Mouse (Mus musculus): Measurements from ENCODE around the gene Rab31. TPM values are rescaled to one million over a fixed set of nuclear protein-coding genes. Genes with fewer than 3 reads are reported as not detected.
A peak's percentile ranks its signal among the peaks of the same experiment; 100 is the strongest.

The Rab31 gene
- total RNA-seq, 2 experiments from 2014 or later, result 25.7 to 28.7 TPM

DNA sequence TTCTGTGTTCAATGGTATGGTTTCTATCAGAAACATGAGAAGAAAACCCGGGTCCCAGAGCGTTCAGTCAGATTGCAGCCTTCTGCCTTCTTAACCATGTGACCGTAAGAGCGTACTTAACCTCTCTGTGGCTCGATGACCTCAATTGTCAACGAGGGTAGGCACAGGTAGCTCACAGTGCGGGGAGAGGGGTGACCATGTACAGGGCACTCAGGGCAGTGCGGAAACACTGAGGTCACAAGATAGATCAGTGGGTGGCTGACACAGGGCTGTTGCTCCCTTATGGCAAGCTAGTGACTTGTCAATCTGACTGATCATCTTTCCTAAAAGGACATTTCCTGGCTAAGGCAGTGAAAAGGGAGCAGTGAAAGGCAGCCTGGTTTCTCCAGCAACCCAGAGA lies 58.5 kb downstream of the Rab31 start:
- no peak for DNase-seq
- intact Hi-C loops (cut with DNase I), result no loop called here

DNA sequence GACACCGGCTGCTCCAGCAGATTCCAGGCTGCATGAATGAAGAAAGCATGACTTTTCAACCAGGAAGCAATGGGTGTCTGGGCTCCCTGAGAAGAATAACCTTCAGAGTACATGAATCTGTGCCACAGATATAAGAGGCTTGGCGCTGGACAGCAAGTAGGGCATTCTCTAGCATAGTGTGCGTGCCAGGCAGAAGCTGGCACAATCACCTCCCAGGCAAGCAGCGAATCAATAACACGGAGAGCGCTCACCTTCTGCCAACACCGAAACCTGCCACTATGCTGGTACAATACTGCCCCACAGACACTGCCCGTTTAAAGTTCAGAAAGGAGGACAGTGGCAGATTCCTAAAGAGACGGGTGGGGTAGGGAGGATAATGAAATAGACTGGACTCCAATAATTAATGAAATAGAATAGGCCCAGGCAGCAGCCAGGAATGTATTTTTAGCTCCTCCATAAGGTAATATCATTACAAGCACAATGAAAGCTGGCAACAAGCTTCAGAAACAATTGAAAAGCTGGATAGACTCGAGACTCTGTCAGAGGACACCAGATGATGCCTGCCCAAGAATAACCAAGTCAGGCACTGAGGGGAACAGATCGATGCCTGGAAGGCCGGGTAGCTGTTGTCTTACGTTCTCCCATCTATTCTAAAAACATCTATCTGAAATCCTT lies 59.6 kb downstream of the Rab31 start:
- DNase-seq, result peak; percentile 30 to 59
- intact Hi-C loops (cut with DNase I), result no loop called here

DNA sequence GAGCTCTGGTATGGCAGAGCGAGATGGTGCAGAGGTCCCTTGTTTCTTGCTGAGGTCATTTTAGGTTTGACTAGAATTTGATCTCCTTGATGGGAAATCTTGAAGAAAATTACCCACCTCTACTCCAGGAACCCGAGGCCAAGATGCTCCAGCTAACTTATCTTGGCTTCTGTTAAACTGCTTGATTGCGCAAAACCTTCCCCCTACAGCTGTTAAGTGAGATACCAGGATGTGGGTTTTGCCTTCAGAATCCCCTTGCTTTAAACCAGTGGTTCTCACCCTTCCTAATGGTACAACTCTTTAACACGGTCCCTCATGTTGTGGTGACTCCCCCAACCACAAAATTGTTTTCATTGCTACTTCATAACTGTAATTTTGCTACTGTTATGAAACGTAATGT lies 60.8 kb downstream of the Rab31 start:
- no peak for DNase-seq
- intact Hi-C loops (cut with DNase I), result loop anchor here (2.0 kb wide), 1 partner anchor 71 kb away; the partner anchor contains the start of gene Ppp4r1

DNA sequence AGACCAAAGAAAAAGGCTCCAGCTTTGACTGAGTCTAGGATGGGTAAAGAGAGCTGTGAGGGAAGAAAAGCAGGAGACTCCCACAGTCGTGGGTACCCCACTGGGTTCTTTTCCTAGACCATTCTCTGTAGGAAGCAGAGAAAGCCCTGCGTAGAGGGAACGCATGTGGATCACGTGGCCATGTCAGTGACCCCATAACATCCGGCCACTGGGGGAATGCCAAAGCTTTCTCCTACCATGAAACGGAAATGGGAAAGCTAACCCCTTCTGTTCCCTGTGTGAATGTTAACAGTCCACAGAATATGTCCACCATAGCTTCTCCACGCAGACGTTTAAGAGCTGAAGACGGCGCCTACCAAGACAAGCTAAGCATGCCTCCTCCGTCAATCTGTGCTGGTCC lies 62.0 kb downstream of the Rab31 start:
- no peak for DNase-seq
- intact Hi-C loops (cut with DNase I), result loop anchor here (2.0 kb wide), 1 partner anchor 72 kb away; the partner anchor contains the start of gene Ppp4r1

DNA sequence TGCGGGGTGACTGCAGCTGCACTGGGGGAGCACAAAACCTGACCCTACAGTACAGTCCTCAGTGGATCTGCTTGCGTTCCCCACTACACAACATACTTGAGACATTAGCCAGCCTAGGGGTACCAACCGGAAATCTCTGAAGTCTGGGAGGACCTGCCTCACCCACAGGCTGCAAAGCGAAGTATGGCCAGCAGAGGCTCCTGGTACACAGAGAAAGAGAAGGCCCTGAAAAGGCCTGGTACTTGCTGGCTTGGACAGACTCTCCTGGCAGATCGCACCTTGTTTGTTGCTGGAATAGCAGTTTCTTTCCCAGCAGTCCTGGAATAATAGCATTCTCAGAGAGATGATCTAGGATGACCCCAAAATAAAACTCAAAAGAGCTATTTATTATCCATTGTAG lies 66.3 kb downstream of the Rab31 start:
- peak; percentile 70 to 82 for DNase-seq
- intact Hi-C loops (cut with DNase I), result loop anchor here (5.0 to 10.0 kb wide), 2 partner anchors 66 to 399 kb away; partner anchors contain the start of genes Ndufv2 and Rab31

DNA sequence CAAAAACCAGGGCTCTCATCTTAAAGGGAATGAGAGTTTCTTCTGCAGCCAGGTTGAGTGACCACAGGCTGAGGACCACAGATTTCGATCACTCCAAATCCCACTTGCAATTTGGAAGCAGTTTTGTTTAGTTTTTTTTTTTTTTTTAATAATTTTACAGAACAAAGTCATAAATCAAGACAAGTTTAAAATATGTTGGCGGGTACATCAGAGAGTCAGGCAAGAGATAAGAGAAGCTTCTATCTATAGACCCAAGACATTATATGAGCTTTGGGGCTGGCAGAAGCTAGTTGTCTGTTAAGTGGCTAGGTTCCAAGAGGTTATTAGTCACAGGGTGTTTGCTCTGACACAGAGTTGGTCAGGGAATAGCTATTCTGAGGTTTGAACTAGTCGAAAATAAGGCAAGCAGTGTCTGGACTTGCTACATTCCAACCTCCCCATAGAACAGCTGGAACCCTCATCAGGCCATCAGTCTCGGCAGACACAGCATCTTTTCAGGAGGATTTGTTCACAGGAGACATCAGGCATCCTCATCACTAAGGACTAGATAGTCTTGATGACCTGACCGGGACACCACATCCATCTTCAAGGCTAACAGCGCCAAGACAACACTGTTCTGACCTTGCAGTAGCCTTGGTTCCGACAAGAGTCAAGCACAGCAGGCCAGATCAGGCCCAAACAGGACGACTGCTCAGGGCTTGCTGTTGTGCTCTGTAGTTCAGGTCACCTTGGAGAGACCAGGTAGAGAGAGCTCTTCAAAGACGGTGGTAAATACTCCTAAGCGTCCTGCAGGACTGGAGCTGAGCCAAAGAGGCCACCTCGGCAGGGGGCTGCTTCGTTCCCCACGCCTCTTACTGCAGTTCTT lies 68.8 kb downstream of the Rab31 start:
- intact Hi-C loops (cut with DNase I), result loop anchor here (10.0 kb wide), 1 partner anchor 401 kb away; the partner anchor contains the start of gene Ndufv2
- no peak for DNase-seq

DNA sequence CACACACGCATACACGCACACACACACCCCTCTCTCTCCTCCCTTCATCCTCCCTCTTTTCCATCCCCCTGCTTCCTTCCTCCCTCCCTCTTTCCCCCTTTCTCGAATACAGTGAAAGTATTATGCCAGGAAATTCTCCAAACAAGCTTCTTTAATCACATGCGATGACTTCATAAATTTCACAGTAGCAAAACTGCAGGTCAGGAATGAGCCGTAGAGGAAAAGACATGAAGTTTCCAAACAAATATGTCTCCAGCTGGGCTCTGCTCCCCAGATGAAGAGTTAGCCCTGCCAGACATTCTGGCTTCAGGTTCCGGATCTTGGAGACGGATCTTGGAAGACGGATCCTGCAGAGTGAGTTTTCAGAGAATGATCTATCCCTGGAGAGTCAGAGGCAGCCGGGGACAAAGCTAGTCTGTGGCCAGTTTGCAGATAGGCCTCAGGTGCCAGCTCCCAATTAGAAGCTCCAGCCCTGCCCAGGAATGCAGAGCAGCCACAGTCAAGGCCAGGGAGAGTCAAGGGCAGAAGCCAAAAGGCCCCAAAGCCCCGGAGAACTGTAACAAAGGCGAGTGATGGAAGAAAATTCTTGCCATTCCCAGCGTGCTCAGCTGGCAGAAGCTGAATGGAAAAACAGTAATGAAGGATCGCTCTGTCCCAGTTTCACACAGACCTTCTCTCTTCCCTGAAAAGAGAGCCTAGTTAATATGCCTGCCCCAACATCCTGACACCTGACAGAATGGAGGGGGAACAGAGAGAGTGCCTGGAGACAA lies 70.6 kb downstream of the Rab31 start:
- intact Hi-C loops (cut with DNase I), result loop anchor here (10.0 kb wide), 1 partner anchor 403 kb away; the partner anchor contains the start of gene Ndufv2
- peak; percentile 72 to 83 for DNase-seq

DNA sequence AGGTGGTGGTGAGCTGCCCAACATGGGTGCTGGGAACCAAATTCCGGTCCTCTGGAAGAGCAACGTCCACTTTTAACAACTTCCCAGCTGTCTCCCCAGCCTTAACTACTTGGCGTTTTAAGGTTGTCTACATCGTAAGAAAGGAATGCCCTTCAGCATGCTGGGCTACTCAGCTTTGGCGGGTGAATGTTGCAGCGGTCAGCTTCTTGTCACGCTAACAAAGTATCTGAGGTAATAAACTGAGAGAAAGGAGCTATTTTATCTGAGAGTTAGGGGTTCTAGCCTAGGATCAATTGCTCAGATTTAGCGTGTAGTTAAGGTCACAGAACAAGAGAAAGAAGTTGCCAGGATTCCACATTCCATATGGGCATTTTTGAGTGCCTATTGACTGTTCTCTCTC lies 71.2 kb downstream of the Rab31 start:
- intact Hi-C loops (cut with DNase I), result loop anchor here (10.0 kb wide), 1 partner anchor 403 kb away; the partner anchor contains the start of gene Ndufv2
- no peak for DNase-seq

DNA sequence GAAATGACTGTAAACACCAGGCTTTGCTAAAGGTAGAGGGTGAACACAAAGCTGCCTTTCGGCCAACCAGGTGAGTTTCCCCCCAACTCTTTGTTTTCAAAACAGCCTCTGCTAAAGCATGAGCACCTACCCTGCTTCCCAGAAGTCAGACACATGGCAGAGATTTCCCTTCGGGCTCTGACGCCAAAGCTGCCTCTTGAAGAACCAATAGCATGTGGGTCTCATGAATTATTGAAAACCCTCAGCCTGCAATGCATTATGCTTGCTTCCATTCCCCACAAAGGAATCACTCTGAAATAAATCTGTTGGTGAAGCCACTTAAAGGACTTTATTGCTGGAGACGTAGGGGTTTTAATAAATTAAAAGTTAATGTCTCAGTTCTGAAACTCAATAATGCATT lies 72.5 kb downstream of the Rab31 start:
- intact Hi-C loops (cut with DNase I), result loop anchor here (10.0 kb wide), 1 partner anchor 405 kb away; the partner anchor contains the start of gene Ndufv2
- DNase-seq, result no peak

DNA sequence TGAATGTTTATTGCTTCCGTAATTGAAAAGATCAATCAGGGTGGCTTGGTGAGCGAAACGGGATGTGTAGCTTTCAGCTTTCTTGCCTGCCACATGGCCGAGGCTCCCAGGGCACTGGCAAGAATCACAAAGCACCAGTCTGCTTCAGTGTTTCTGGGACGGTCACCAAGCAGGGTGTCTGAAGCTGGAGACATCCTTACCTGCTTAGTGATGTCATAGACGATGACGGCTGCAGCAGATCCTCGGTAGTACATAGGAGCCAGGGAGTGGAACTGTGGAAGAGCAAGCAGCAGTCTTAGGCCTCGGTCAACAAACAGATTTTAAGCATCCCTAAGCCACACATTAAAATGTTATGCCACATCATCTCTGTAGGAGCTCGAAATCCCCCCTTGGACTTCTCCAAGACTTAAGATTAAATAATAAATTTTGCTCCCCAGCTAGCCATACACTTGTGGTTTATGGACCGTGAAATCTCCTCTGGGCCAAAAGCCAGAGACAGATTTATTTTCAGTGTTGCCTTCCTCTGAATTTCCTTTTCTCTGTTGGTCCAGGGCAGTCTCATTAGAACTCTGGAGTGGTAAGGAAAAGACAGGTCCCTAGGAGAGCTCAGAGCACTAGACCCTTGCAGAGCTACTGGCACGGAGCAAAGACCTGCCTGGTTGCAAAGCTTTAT lies 74.6 kb downstream of the Rab31 start:
- DNase-seq, result no peak
- intact Hi-C loops (cut with DNase I), result no loop called here

DNA sequence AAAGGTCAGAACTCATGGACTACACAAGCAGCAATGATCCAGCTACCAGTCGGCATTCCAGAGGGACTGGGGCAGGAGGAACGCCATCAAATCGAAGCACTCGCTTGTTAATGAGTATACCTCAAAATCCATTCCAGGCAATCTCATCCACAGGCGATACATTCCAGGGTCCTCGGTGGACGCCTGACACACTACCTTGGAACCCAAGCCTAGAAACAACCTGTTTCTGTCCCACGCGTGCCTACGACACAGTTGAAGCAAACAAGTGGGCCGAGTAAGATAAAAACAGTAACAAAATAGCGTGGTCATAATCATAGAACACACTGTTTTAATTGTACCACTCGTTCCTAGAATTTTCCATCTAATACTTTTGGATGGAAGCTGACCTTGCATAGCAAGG lies 75.6 kb downstream of the Rab31 start:
- intact Hi-C loops (cut with DNase I), result no loop called here
- DNase-seq, result no peak

DNA sequence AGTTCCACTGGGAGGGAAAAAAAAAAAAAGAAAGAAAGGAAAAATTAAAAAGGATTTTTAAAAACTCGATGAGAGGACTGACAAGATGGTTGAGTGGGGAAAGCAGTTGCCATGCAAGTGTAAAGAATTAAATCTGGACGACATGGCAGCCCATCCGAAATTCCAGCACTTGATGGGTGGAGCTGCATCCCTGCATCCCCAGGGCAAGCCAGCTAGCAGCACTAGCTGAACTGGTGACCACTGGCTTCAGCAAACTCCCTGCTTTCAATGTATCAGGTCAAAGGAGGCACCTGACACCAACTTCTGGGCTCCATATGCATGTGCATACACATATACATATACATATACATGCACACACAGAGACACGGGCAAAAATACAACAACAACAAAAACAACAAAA lies 80.3 kb downstream of the Rab31 start:
- intact Hi-C loops (cut with DNase I), result no loop called here
- DNase-seq, result no peak

DNA sequence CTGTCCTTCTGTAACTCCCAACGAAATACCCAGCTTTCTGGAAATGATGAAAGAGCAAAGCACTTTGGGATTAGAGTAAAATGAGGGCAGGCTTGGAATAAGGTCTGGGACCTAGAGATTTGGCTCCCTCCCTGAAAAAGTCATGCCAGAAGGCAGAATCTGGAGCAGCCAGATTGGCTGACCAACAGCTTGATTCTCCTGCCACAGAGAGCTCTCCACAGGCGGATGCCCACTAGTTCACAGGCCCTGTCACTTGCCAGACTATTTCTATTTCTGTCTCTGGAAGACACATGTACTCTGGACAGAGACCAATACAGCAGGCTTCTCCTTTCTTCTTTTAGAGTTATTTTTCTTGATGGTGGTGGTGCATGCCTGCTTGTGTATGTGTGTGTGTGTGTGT lies 88.8 kb downstream of the Rab31 start:
- peak in 1 of 2 experiments; percentile 63 for DNase-seq
- intact Hi-C loops (cut with DNase I), result no loop called here

DNA sequence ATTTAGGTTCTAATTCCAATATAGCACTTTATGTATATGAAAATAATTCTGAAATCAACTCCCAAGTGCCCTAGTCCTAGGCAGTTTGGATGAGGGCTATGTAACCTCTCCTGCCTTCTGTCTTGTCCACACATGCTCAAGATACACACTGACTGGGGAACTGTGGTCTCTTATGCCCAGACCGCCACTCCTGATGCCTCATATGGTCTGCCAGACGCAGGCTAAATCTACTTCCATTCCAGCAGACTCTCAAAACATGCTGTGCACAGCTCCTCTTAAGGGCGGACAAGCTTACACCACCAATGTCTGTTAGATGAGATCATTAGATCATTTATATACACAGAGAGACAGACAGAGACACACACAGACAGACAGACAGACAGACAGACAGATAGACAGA lies 89.2 kb downstream of the Rab31 start:
- DNase-seq, result no peak

DNA sequence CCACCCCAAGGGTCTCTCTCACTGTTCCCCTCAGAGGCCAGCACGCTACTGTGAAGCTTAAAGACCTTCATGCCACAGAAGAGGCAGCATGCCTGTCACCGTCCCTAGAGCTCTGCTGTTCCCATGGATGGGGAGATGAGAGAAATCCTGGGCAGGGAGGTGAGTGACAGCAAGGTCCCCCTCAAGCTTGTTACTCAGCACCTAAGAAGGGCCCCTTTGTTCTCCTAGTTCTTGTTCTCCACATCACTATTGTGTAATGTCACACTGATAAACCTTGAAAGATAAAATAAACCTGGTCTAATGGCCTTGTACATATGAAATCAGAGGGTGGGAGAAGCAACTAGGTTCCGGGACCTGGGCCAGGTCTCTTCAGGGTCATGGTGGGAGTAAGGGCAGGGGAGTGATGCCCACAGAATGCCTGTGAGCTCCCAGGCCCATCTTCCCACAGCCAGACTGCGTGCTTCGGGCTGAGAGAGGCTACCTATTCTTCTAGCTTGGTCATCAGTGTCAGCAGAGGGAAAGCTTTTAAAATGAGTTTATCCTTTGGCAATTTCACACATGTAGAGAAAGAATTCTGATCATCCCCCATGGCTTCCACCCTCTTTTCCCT lies 90.4 kb downstream of the Rab31 start:
- DNase-seq, result no peak
- intact Hi-C loops (cut with DNase I), result no loop called here

More for the DNA sequence above, 89.2 kb downstream of the Rab31 start:
- intact Hi-C loops (cut with DNase I), result no loop called here

DNA sequence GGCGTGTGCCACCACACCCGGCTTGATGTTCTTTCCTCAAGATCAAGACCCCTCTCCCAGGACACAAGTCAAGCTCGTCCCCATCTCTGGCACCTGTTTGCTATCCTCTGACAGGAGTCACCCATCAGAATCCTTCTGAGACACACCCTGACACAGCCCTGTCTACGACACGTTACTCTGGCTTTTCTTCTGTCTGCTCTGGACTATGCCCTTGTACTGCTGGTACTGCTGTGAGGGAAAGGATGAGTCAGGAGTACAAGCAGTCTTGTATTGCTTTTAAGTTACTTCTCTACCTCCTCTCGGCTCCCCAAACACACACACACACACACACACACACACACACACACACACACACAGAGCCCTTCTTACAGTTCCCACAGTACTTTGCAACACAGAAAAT lies 91.0 kb downstream of the Rab31 start:
- intact Hi-C loops (cut with DNase I), result no loop called here
- DNase-seq, result no peak

DNA sequence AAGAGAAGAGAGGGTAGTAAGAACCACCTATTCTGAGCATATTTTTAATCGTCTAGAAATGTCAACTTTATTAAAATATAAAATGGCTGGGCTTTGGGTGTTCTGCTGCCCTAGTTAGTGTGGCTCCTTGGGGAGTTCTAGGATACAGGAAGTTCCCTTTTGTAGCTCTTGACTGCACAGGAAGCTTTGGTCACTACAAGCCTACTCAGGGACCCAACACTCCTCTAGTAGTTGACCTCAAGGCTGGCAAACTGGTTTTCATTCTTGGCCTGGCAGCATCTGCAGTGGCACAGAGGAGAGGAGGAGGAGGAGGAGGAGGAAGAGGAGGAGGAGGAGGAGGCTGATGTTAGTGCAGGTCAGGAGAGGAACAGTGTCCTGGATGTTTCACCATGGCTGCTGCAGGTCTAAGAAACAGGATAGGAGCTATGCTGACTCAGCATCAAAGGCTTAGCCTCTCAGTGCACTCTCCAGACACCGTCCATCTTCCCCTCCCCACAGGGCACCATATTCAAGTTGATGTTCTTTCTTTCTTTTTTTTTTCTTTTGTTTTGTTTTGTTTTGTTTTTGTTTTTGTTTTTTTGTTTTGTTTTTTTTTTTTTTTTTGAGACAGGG lies 91.6 kb downstream of the Rab31 start:
- DNase-seq, result no peak
- intact Hi-C loops (cut with DNase I), result no loop called here

DNA sequence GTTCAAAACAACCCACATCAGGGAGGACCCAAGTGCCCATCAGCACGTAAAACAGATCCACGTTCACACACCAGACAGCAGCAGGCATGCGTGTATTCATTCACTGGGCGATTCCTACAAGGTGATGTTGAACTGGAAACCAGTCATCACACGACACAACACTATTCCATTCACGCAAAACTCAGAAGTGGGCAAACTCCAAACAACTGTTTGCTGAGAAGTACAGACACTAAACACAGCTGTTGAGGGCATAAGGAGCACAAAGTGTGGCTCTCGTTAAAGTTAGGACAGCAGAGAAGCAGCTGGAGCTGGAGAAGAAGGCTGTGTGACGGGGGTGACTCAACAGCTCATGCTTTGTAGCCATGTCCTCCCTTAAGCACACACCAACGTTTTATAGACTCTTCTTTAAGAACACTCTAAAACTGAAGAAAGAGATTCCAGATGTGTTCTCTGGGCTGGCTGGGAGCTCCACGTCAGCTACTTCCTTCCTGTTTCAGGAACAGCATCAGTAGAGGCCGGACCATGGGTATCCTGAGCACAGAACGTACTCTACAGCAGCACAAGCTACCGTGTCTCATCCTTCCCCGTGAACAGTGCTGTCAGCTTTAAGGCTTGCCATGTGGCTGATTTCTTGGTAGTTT lies 92.6 kb downstream of the Rab31 start:
- intact Hi-C loops (cut with DNase I), result no loop called here
- DNase-seq, result peak; percentile 19 to 48

DNA sequence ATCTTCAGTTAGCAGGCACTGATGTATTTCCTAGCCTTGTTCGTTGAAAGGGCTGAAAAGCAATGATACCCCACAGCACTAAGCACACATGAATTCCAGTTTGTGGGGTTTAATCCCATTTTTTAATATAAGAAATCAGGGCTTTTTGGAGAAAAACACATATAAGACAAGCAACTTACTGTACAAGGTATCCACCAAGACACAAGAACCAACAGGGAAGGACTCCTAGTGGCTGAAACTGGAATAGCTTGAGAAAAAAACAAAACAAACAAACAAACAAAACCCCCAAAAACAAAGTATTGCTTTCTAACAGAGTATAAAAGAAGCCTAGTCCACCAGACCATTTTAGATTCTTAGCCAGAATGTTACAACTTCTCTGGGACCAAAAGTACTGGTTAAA lies 94.8 kb downstream of the Rab31 start:
- intact Hi-C loops (cut with DNase I), result loop anchor here (2.0 kb wide), 1 partner anchor 63 kb away; no protein-coding TSS in a partner anchor
- no peak for DNase-seq

All from heart, postnatal 14 days (tissue).